Mouse (Mus musculus) hindbrain, embryonic 15.5 days (tissue): ENCODE data around the gene Tradd. TPM values are rescaled to one million over a fixed set of nuclear protein-coding genes. Genes with fewer than 3 reads are reported as not detected.

Experiments used
- ATAC-seq: fragments of 200-750 bp; cut with Nextera tagmentation; 2 replicates; pipeline ENCODE4 v1.8.0; 2017; ENCODE audit warnings: low read depth, moderate number of reproducible peaks, moderate TSS enrichment; ENCODE audit not compliant: low FRiP score
- H3K27ac ChIP-seq: fragments of 300-500 bp; sonication (generic); replicated peaks from 2 replicates; pipeline ENCODE4 v1.5.1; 2015; ENCODE audit warnings: mild to moderate bottlenecking, inconsistent platforms
- H3K27me3 ChIP-seq: fragments of 300-500 bp; sonication (generic); 2 replicates; pipeline ENCODE4 v1.6.1; 2015; ENCODE audit warnings: control low read depth, inconsistent platforms
- H3K36me3 ChIP-seq: fragments of 300-500 bp; sonication (generic); 2 replicates; pipeline ENCODE4 v1.6.1; 2015; ENCODE audit warnings: control low read depth, inconsistent platforms
- H3K4me1 ChIP-seq: fragments of 300-500 bp; sonication (generic); replicated peaks from 2 replicates; pipeline ENCODE4 v1.6.1; 2015; ENCODE audit warnings: control low read depth, inconsistent platforms
- H3K4me2 ChIP-seq: fragments of 300-500 bp; sonication (generic); 2 replicates; pipeline ENCODE4 v1.6.1; 2015; ENCODE audit warnings: moderate library complexity, mild to moderate bottlenecking, inconsistent platforms
- H3K4me3 ChIP-seq: fragments of 300-500 bp; sonication (generic); 2 replicates; pipeline ENCODE4 v1.5.1; 2015; ENCODE audit warnings: mild to moderate bottlenecking, inconsistent platforms
- H3K9ac ChIP-seq: fragments of 300-500 bp; sonication (generic); 2 replicates; pipeline ENCODE4 v1.6.1; 2015; ENCODE audit warnings: inconsistent platforms
- H3K9me3 ChIP-seq: fragments of 300-500 bp; sonication (generic); 2 replicates; pipeline ENCODE4 v1.6.1; 2016; ENCODE audit warnings: control low read depth, inconsistent platforms
- WGBS: fragments of 180-500 bp; shearing (Covaris S2); methylation state at CpG from one replicate; pipeline ENCODE4 v1.1.7; 2015; 5-methylcytosine and 5-hydroxymethylcytosine counted together
- polyA plus RNA-seq: library from polyadenylated mRNA; unstranded; fragments of >200 nt; fragmentation: Nextera tagmentation; extraction: Ambion mirVana; gene quantifications from 2 replicates; pipeline ENCODE4 v1.2.1, GENCODE M21; 2015

Tradd gene
- polyA plus RNA-seq, 1 experiment from 2014 or later: 19.3 TPM

- Histone ChIP-seq H3K27ac (no peak overlapping the region), H3K27me3 (peaks cover 20% of the 10 kb centered on the region), H3K36me3 (peaks cover 37% of the 10 kb centered on the region), H3K9ac (no peak overlapping the region), H3K9me3 (no peaks in the 10 kb centered on the region), H3K4me3 (no peak overlapping the region), H3K4me1 (peaks cover 30% of the 10 kb centered on the region), H3K4me2 (no peak overlapping the region)
- ATAC-seq: no peak
- WGBS: 75% methylated on average over 3 of the region's 3 CpGs
Observed at GRCm38 (mm10) chr8:105280567-105280966, 16.2 kb upstream of the Tradd start.

- peak overlapping the region; percentile 51 for H3K4me2 ChIP-seq
- H3K9me3 ChIP-seq: no peaks in the 10 kb centered on the region
- peaks cover 24% of the 10 kb centered on the region for H3K36me3 ChIP-seq
- 2% methylated on average over 28 of the region's 28 CpGs for WGBS
- H3K9ac ChIP-seq: no peak overlapping the region
- peaks cover 36% of the 10 kb centered on the region for H3K27me3 ChIP-seq
- 0 out of 2 replicates have a peak overlapping the region, but pooled peaks have one; percentile 12 for H3K4me3 ChIP-seq
- peaks cover 26% of the 10 kb centered on the region for H3K4me1 ChIP-seq
- ATAC-seq: peak; percentile 46
- H3K27ac ChIP-seq: no peak overlapping the region
Observed at GRCm38 (mm10) chr8:105278911-105279334, 14.5 kb upstream of the Tradd start.

- 3% methylated on average over 30 of the region's 30 CpGs for WGBS
- no peak overlapping the region for H3K27ac ChIP-seq
Observed at GRCm38 (mm10) chr8:105276292-105277120, 12.1 kb upstream of the Tradd start.

GRCm38 (mm10) chr8:105275840-105276239 is 11.4 kb upstream of the Tradd start, which contains the start of gene Nol3:
TSS of gene Nol3 (plus strand) at chr8:105276140.
- Histone ChIP-seq H3K27ac (no peak within 1 kb of the TSS), H3K4me2 (peak within 1 kb of the TSS; percentile 94), H3K9ac (peak within 1 kb of the TSS; percentile 43), H3K9me3 (no peaks in the 10 kb centered on the region), H3K4me1 (peaks cover 28% of the 10 kb centered on the region), H3K27me3 (peaks cover 65% of the 10 kb centered on the region), H3K4me3 (peak within 1 kb of the TSS; percentile 46), H3K36me3 (peaks cover 6% of the 10 kb centered on the region; the same call in 1 of the 2 replicates)
- WGBS: 5% methylated on average over 10 of the region's 10 CpGs
- ATAC-seq: no peak

More at GRCm38 (mm10) chr8:105276292-105277120, 12.1 kb upstream of the Tradd start:
- H3K4me1 ChIP-seq: peaks cover 26% of the 10 kb centered on the region
- H3K9me3 ChIP-seq: no peaks in the 10 kb centered on the region
- ATAC-seq: peak; percentile 76
- H3K36me3 ChIP-seq: peaks cover 8% of the 10 kb centered on the region
- peak overlapping the region; percentile 46 for H3K4me3 ChIP-seq
- peak overlapping the region; percentile 94 for H3K4me2 ChIP-seq
- H3K27me3 ChIP-seq: peaks cover 58% of the 10 kb centered on the region
- H3K9ac ChIP-seq: peak overlapping the region; percentile 43

- H3K9ac ChIP-seq: no peak overlapping the region
- no peak for ATAC-seq
- H3K4me1 ChIP-seq: peaks cover 33% of the 10 kb centered on the region
- 11% methylated on average over 10 of the region's 11 CpGs for WGBS
- H3K27me3 ChIP-seq: peaks cover 69% of the 10 kb centered on the region
- no peak overlapping the region for H3K27ac ChIP-seq
- H3K9me3 ChIP-seq: no peaks in the 10 kb centered on the region
- H3K36me3 ChIP-seq: peaks cover 6% of the 10 kb centered on the region; the same call in 1 of the 2 replicates
- peak overlapping the region; percentile 94 for H3K4me2 ChIP-seq
- 0 out of 2 replicates have a peak overlapping the region, but pooled peaks have one; percentile 46 for H3K4me3 ChIP-seq
Observed at GRCm38 (mm10) chr8:105275387-105275786, 11.0 kb upstream of the Tradd start.

GRCm38 (mm10) chr8:105270916-105271186 is 6.4 kb upstream of the Tradd start:
- no peaks in the 10 kb centered on the region for H3K9me3 ChIP-seq
- H3K4me3 ChIP-seq: peak overlapping the region; percentile 6; the same call in 1 of the 2 replicates
- no peak for ATAC-seq
- no peak overlapping the region for H3K9ac ChIP-seq
- H3K4me1 ChIP-seq: peaks cover 35% of the 10 kb centered on the region
- H3K4me2 ChIP-seq: peak overlapping the region; percentile 84
- H3K27ac ChIP-seq: no peak overlapping the region
- 2% methylated on average over 11 of the region's 11 CpGs for WGBS
- no peaks in the 10 kb centered on the region for H3K36me3 ChIP-seq
- H3K27me3 ChIP-seq: peaks cover 83% of the 10 kb centered on the region

GRCm38 (mm10) chr8:105270101-105270915 is 5.9 kb upstream of the Tradd start:
- H3K4me1 ChIP-seq: peaks cover 30% of the 10 kb centered on the region
- H3K9ac ChIP-seq: no peak overlapping the region
- peak overlapping the region; percentile 84 for H3K4me2 ChIP-seq
- H3K27ac ChIP-seq: no peak overlapping the region
- no peaks in the 10 kb centered on the region for H3K9me3 ChIP-seq
- no peak for ATAC-seq
- WGBS: 3% methylated on average over 39 of the region's 39 CpGs
- peaks cover 85% of the 10 kb centered on the region for H3K27me3 ChIP-seq
- no peaks in the 10 kb centered on the region for H3K36me3 ChIP-seq
- H3K4me3 ChIP-seq: peak overlapping the region; percentile 45

- Histone ChIP-seq H3K27ac (peak within 1 kb of the TSS; percentile 36), H3K27me3 (peaks cover 85% of the 10 kb centered on the region), H3K4me1 (peaks cover 36% of the 10 kb centered on the region), H3K9me3 (no peaks in the 10 kb centered on the region), H3K36me3 (no peaks in the 10 kb centered on the region), H3K4me2 (peak within 1 kb of the TSS; percentile 84), H3K4me3 (peak within 1 kb of the TSS; percentile 45), H3K9ac (peak within 1 kb of the TSS; percentile 40)
- no peak for ATAC-seq
- under 1% methylated on average over 42 of the region's 42 CpGs for WGBS
Observed at GRCm38 (mm10) chr8:105269461-105269947, 5.1 kb upstream of the Tradd start, which contains the start of gene Hsf4. TSS of gene Hsf4 (plus strand) at chr8:105269801.

GRCm38 (mm10) chr8:105269075-105269458 is 4.7 kb upstream of the Tradd start:
- Histone ChIP-seq H3K9ac (peak overlapping the region; percentile 40), H3K27me3 (peaks cover 83% of the 10 kb centered on the region), H3K4me1 (peaks cover 39% of the 10 kb centered on the region), H3K4me3 (peak overlapping the region; percentile 45), H3K9me3 (no peaks in the 10 kb centered on the region), H3K4me2 (peak overlapping the region; percentile 84), H3K27ac (peak overlapping the region; percentile 36; the same call in 1 of the 2 replicates), H3K36me3 (no peaks in the 10 kb centered on the region)
- 2% methylated on average over 10 of the region's 10 CpGs for WGBS
- ATAC-seq: 0 out of 2 replicates have a peak, but pooled peaks have one; percentile 1

- H3K4me1 ChIP-seq: peaks cover 41% of the 10 kb centered on the region
- WGBS: 0% methylated on average over 65 of the region's 65 CpGs
- H3K27ac ChIP-seq: peak overlapping the region; percentile 36
Observed at GRCm38 (mm10) chr8:105268342-105269074, 4.1 kb upstream of the Tradd start.

GRCm38 (mm10) chr8:105266775-105267174 is 2.4 kb upstream of the Tradd start:
- WGBS: 14% methylated on average over 13 of the region's 13 CpGs
- no peak for ATAC-seq

More at GRCm38 (mm10) chr8:105268342-105269074, 4.1 kb upstream of the Tradd start:
- Histone ChIP-seq H3K9ac (peak overlapping the region; percentile 40), H3K27me3 (peaks cover 82% of the 10 kb centered on the region), H3K4me3 (peak overlapping the region; percentile 45), H3K36me3 (no peaks in the 10 kb centered on the region), H3K4me2 (peak overlapping the region; percentile 84), H3K9me3 (no peaks in the 10 kb centered on the region)
- ATAC-seq: peak; percentile 91

More at GRCm38 (mm10) chr8:105266775-105267174, 2.4 kb upstream of the Tradd start:
- Histone ChIP-seq H3K4me1 (peaks cover 41% of the 10 kb centered on the region), H3K27ac (no peak overlapping the region), H3K4me2 (no peak overlapping the region), H3K9ac (no peak overlapping the region), H3K27me3 (peaks cover 80% of the 10 kb centered on the region), H3K9me3 (no peaks in the 10 kb centered on the region), H3K4me3 (no peak overlapping the region), H3K36me3 (no peaks in the 10 kb centered on the region)
